Mouse (Mus musculus): ENCODE data around the gene Rnf224. TPM values are rescaled to one million over a fixed set of nuclear protein-coding genes. Genes with fewer than 3 reads are reported as not detected.

Gene Rnf224
- total and polyA plus RNA-seq, 3 experiments: 0.10 TPM; not detected in 2

- TF ChIP-seq E2F4 (IDR thresholded peaks at IDR 0.05; ENCODE audit: borderline replicate concordance, low read depth, low read length) (no peak), SIN3A (IDR thresholded peaks at IDR 0.05; ENCODE audit: low read length) (no peak), KAT2A (conservative IDR thresholded peaks at IDR 0.05; ENCODE audit: low read depth, low read length) (no peak), NRF1 (IDR thresholded peaks at IDR 0.05; ENCODE audit: insufficient read depth, low read depth, low read length, poor library complexity, severe bottlenecking) (no peak), BHLHE40 (IDR thresholded peaks at IDR 0.05; ENCODE audit: borderline replicate concordance, low read depth, low read length) (no peak)
- H3K4me3 ChIP-seq (ENCODE audit: control insufficient read depth in 1 of 2, insufficient read depth in 1 of 2, low read depth in 2 of 2, low read length in 2 of 2): no peak overlapping the region
- H3K9ac ChIP-seq (ENCODE audit: control insufficient read depth, low read depth, low read length, poor library complexity, severe bottlenecking): no peak overlapping the region
- H3K4me1 ChIP-seq (ENCODE audit: control insufficient read depth in 1 of 2, insufficient read depth in 2 of 2, low read length in 2 of 2): peaks cover 6 to 17% of the 10 kb centered on the region in 2 experiments
- no peak overlapping the region for H3K27ac ChIP-seq (ENCODE audit: control insufficient read depth, low read depth, low read length)
- peaks cover 0 to 14% of the 10 kb centered on the region in 2 experiments; a peak in 3 of 4 replicates for H3K36me3 ChIP-seq (ENCODE audit: control insufficient read depth in 1 of 2, insufficient read depth in 2 of 2, low read length in 2 of 2)
- no peaks in the 10 kb centered on the region for H3K27me3 ChIP-seq (ENCODE audit: control insufficient read depth in 1 of 2, insufficient read depth in 2 of 2, low read length in 2 of 2)
- H3K79me2 ChIP-seq (ENCODE audit: control insufficient read depth, insufficient read depth, low read length, poor library complexity): peaks cover 19% of the 10 kb centered on the region
- no peaks in the 10 kb centered on the region for H3K9me3 ChIP-seq (replicated peaks; ENCODE audit: insufficient read depth, low read length)
- DNase-seq (ENCODE audit: low read depth, low spot score): no peak
Observed at GRCm38 (mm10) chr2:25213266-25213865, 23.2 kb downstream of the Rnf224 start.

DNA sequence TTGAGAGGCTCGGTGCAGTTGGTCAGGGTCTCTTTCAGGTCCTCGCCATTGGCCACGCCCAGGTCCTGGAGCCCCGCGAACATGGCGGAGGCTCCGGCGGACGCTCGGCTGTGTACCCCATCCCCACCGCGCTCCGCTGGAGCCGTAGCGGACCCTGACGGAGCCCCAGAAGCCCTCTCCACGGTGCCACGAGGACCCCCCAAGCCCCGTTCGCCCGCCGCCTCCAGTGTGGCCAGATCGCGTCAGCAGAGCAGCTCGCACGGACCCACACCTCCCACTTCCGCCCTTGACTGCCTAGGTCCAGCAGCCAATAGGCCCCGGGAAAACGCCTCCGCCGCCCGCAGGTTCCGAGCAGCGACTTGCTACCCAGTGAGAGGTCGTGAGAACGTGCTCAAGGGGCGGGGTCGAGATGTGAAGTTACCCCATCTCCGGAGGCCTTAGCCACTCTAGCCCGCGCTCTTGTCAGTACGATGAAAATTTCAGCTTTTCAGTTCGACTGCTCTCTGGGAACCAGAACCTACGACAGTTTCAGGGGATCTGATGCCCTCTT, 25.4 kb downstream of the Rnf224 start, which contains the start of gene Nelfb:
Gene Nelfb (minus strand): TSS at position 369 of the 550 bp plus-strand sequence.
- peak within 1 kb of the TSS; percentile 76 for H3K27ac ChIP-seq (ENCODE audit: control insufficient read depth, low read depth, low read length)
- H3K27me3 ChIP-seq (ENCODE audit: control insufficient read depth in 1 of 2, insufficient read depth in 2 of 2, low read length in 2 of 2): no peaks in the 10 kb centered on the region
- H3K4me3 ChIP-seq (ENCODE audit: control insufficient read depth in 1 of 2, insufficient read depth in 1 of 2, low read depth in 2 of 2, low read length in 2 of 2): peak within 1 kb of the TSS; percentile 69 to 97
- H3K36me3 ChIP-seq (ENCODE audit: control insufficient read depth in 1 of 2, insufficient read depth in 2 of 2, low read length in 2 of 2): peaks cover 2 to 11% of the 10 kb centered on the region in 2 experiments; a peak in 3 of 4 replicates
- peaks cover 21% of the 10 kb centered on the region for H3K79me2 ChIP-seq (ENCODE audit: control insufficient read depth, insufficient read depth, low read length, poor library complexity)
- no peaks in the 10 kb centered on the region for H3K9me3 ChIP-seq (replicated peaks; ENCODE audit: insufficient read depth, low read length)
- peaks cover 6 to 17% of the 10 kb centered on the region in 2 experiments for H3K4me1 ChIP-seq (ENCODE audit: control insufficient read depth in 1 of 2, insufficient read depth in 2 of 2, low read length in 2 of 2)
- peak; percentile 98 for DNase-seq (ENCODE audit: low read depth, low spot score)
- peak within 1 kb of the TSS; percentile 93 for H3K9ac ChIP-seq (ENCODE audit: control insufficient read depth, low read depth, low read length, poor library complexity, severe bottlenecking)
- TF ChIP-seq GABPA (IDR thresholded peaks at IDR 0.05; ENCODE audit: low read depth, low read length): peak; percentile 58; the same call in 1 of the 2 replicates
- TF ChIP-seq NELFE (IDR thresholded peaks at IDR 0.05; ENCODE audit: low read depth, low read length): peak; percentile 84
- peak; percentile 56; the same call in 1 of the 2 replicates for TF ChIP-seq POLR2AphosphoS2 (IDR thresholded peaks at IDR 0.05; ENCODE audit: low read length)
- peak; percentile 86 for TF ChIP-seq SIN3A (IDR thresholded peaks at IDR 0.05; ENCODE audit: low read length)
- no peak for TF ChIP-seq TAL1 (IDR thresholded peaks at IDR 0.05; ENCODE audit: low read length)
- TF ChIP-seq CTCF (IDR thresholded peaks at IDR 0.05 in 2 of 3, conservative IDR thresholded peaks at IDR 0.05 in 1 of 3; ENCODE audit: control insufficient read depth in 1 of 3, insufficient read depth in 1 of 3, low read depth in 2 of 3, low read length in 3 of 3, poor library complexity in 1 of 3, severe bottlenecking in 1 of 3): 0 out of 6 replicates have a peak, but pooled peaks of 1 of the 3 experiments have one; percentile 1
- no peak for TF ChIP-seq UBTF (IDR thresholded peaks at IDR 0.05; ENCODE audit: borderline replicate concordance, insufficient read depth, low read depth, low read length)
- TF ChIP-seq EP300 (IDR thresholded peaks at IDR 0.05; ENCODE audit: low read depth in 1 of 2, low read length in 2 of 2): no peak
- TF ChIP-seq GATA1 (IDR thresholded peaks at IDR 0.05; ENCODE audit: low read depth, low read length): no peak
- peak; percentile 82 for TF ChIP-seq MAZ (IDR thresholded peaks at IDR 0.05; ENCODE audit: low read depth, low read length)
- peak; percentile 90; the same call in 1 of the 2 replicates for TF ChIP-seq MXI1 (IDR thresholded peaks at IDR 0.05; ENCODE audit: low read depth, low read length)
- TF ChIP-seq USF1 (IDR thresholded peaks at IDR 0.05; ENCODE audit: low read depth, low read length): no peak
- TF ChIP-seq POLR2A (IDR thresholded peaks at IDR 0.05; ENCODE audit: control insufficient read depth in 1 of 2, insufficient read depth in 1 of 2, low read depth in 1 of 2, low read length in 2 of 2, poor library complexity in 1 of 2): peak; percentile 83 to 96
- no peak for TF ChIP-seq RAD21 (IDR thresholded peaks at IDR 0.05; ENCODE audit: low read depth, low read length)
- peak; percentile 13; the same call in 1 of the 2 replicates for TF ChIP-seq SMC3 (IDR thresholded peaks at IDR 0.05; ENCODE audit: low read depth, low read length)
- TF ChIP-seq MAFK (IDR thresholded peaks at IDR 0.05; ENCODE audit: borderline replicate concordance, low read depth, low read length): no peak
- TF ChIP-seq MYC (IDR thresholded peaks at IDR 0.05; ENCODE audit: low read depth, low read length): peak; percentile 58
- peak; percentile 67 for TF ChIP-seq BHLHE40 (IDR thresholded peaks at IDR 0.05; ENCODE audit: borderline replicate concordance, low read depth, low read length)
- TF ChIP-seq CHD1 (IDR thresholded peaks at IDR 0.05; ENCODE audit: low read depth, low read length): no peak
- peak; percentile 68; the same call in 1 of the 2 replicates for TF ChIP-seq KAT2A (conservative IDR thresholded peaks at IDR 0.05; ENCODE audit: low read depth, low read length)
- peak; percentile 65; the same call in 1 of the 2 replicates for TF ChIP-seq E2F4 (IDR thresholded peaks at IDR 0.05; ENCODE audit: borderline replicate concordance, low read depth, low read length)
- TF ChIP-seq JUND (IDR thresholded peaks at IDR 0.05; ENCODE audit: low read depth, low read length): no peak
- TF ChIP-seq MYB (IDR thresholded peaks at IDR 0.05; ENCODE audit: low read depth, low read length): no peak
- TF ChIP-seq ZMIZ1 (IDR thresholded peaks at IDR 0.05; ENCODE audit: low read depth, low read length): peak; percentile 85
- TF ChIP-seq ZC3H11A (IDR thresholded peaks at IDR 0.05; ENCODE audit: low read depth, low read length): no peak
- TF ChIP-seq TCF12 (IDR thresholded peaks at IDR 0.05; ENCODE audit: low read depth, low read length): peak; percentile 72
- peak; percentile 38; the same call in 1 of the 2 replicates for TF ChIP-seq NRF1 (IDR thresholded peaks at IDR 0.05; ENCODE audit: insufficient read depth, low read depth, low read length, poor library complexity, severe bottlenecking)
- no peak for TF ChIP-seq RCOR1 (IDR thresholded peaks at IDR 0.05; ENCODE audit: low read depth, low read length)
- no peak for TF ChIP-seq ETS1 (IDR thresholded peaks at IDR 0.05; ENCODE audit: low read depth, low read length)
